Mouse (Mus musculus) left cerebral cortex, adult 2 months (tissue): ENCODE data around the gene Olfr1115. TPM values are rescaled to one million over a fixed set of nuclear protein-coding genes. Genes with fewer than 3 reads are reported as not detected.
"Not testable (repeated sequence)": the region's sequence is repeated elsewhere in the genome, so short reads cannot be mapped to it uniquely, and the experiment has no call there.

Experiments
- DNase-seq, 2 experiments: peaks; one replicate each; pipeline ENCODE4 v3.0.0; 2021 to 2022; ENCODE audit warnings: low spot score in 2 of 2, mixed read lengths in 1 of 2; ENCODE audit errors: extremely low spot score in 1 of 2
- H3K27ac ChIP-seq: fragments of 200-600 bp; 2 replicates; pipeline ENCODE4 v1.8.1; 2022
- H3K4me3 ChIP-seq: fragments of 200-600 bp; 2 replicates; pipeline ENCODE4 v1.8.1; 2022
- CTCF ChIP-seq: fragments of 200-600 bp; IDR thresholded peaks from 2 replicates; pipeline ENCODE4 v1.8.1; 2022; ENCODE audit warnings: antibody characterized with exemption, mild to moderate bottlenecking, moderate library complexity
- intact Hi-C: fragments of 180-260 bp; cut with DNase I; formaldehyde crosslinking; loops from one replicate; pipeline ENCODE4 v1.15.1; 2025
- long read RNA-seq, 2 experiments: library from polyadenylated mRNA; stranded (forward); transcript quantifications; one replicate each; pipeline ENCODE4 v2.0.0; 2021; ENCODE audit warnings: borderline mapping rate in 2 of 2
- microRNA-seq, 2 experiments: library from miRNA; unstranded; fragments of <30 nt; microRNA quantifications; one replicate each; pipeline ENCODE4 v1.2.0; 2021
- total RNA-seq, 2 experiments: library from RNA; stranded (reverse); gene quantifications; 2 replicates each; pipeline ENCODE4 v1.2.3; 2021

The Olfr1115 gene
- not detected for total RNA-seq
- long read RNA-seq, experiment 1: 0 reads
- long read RNA-seq, experiment 2: 0 reads

DNA sequence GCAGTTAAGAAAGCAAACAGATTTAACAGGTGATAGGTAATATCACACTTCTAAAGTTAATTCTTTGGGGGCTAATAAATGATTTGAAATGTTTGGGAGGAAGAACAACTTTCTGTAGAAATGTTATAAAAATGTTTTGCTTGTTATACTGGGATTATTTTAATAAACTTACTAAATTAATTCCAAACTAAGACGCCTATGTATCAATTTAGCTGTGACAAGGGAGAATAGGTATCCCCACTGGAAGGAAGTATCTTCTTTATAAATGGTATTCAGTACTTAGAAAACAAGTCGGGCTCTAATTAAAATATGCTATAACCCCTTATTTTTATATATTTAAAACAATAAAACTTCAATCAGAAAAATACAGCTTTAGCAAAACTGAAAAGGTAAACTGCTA, at the start of gene Olfr1115:
Gene Olfr1115, plus strand, starts transcription at position 301 of the 400 bp plus-strand sequence.
- intact Hi-C loops: no loop called here
- H3K4me3 ChIP-seq: no peak within 1 kb of the TSS
- no peak for DNase-seq
- H3K27ac ChIP-seq: no peak within 1 kb of the TSS
- TF ChIP-seq CTCF: no peak

- Histone ChIP-seq H3K27ac (no peak within 1 kb of the TSS), H3K4me3 (no peak within 1 kb of the TSS)
- no peak for TF ChIP-seq CTCF
- intact Hi-C loops: no loop called here
- DNase-seq: no peak
These were observed 39.1 kb upstream of the Olfr1115 start, which contains the start of gene Olfr1113 for GRCm38 (mm10) chr2:87208670-87209069. TSS of gene Olfr1113 (plus strand) at chr2:87208970.

DNA sequence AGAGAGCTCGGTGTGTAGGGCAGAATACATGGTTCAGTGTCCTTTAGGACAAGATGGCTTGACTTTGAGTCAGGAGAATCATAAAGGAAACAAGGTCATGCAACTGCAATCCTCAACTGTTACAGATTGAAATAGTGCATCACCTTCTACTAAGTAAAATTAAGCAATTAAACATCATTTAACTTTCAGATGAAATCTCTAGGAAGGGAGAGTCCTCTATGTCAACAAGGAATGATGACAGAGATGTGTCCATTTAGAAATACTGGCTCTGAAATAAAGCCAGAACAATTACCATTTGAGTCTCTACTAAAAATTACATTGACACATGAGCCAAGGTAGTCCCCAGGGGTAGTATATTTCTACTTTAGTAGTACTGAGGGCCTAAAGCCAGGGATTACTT, 19.4 kb downstream of the Olfr1115 start, which contains the start of gene Olfr1116:
Gene Olfr1116, plus strand, starts transcription at position 301 of the 400 bp plus-strand sequence.
- no peak for DNase-seq
- H3K4me3 ChIP-seq: no peak within 1 kb of the TSS
- no peak within 1 kb of the TSS for H3K27ac ChIP-seq
- TF ChIP-seq CTCF: no peak
- intact Hi-C loops: no loop called here

DNA sequence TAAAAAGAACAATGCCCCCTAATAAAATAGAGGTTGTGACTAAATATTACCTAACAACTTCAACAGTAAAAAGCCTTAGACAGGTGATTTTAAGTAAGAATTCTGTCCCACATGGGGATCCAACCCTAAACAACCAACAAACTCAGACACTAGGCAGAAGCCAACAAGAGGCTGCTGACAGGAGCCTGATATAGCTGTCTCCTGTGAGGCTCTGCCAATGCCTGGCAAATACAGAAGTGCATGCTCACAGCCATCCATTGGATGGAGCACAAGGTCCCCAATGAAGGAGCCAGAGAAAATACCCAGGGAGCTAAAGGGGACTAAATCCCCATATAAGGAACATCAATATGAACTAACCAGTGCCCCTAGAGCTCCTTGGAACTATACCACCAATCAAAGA, 46.2 kb downstream of the Olfr1115 start:
- H3K4me3 ChIP-seq, intact Hi-C loops, H3K27ac ChIP-seq, DNase-seq: not testable (repeated sequence)

Small RNA genes lying within 50 kb of the gene (microRNA-seq; reads per million reads assigned to microRNA genes)
- gene Gm27438: 0 reads per million in 2 experiments

Other genes with a start within 250 kb of the Olfr1115 start
- gene Olfr1102, start 249.6 kb upstream of the Olfr1115 start, total RNA-seq: not detected
- gene Olfr1104, start 220.9 kb upstream of the Olfr1115 start, total RNA-seq: not detected
- not detected for gene Olfr1105, start 211.5 kb upstream of the Olfr1115 start, total RNA-seq
- not detected for gene Olfr1106, start 195.7 kb upstream of the Olfr1115 start, total RNA-seq
- gene Olfr1107, start 172.2 kb upstream of the Olfr1115 start, total RNA-seq: not detected
- gene Olfr1109, start 152.0 kb upstream of the Olfr1115 start, total RNA-seq: not detected
- not detected for gene Olfr259, start 133.4 kb upstream of the Olfr1115 start, total RNA-seq
- not detected for gene Olfr1110, start 107.7 kb upstream of the Olfr1115 start, total RNA-seq
- gene Olfr1111, start 95.4 kb upstream of the Olfr1115 start, total RNA-seq: not detected
- not detected for gene Olfr1112, start 60.2 kb upstream of the Olfr1115 start, total RNA-seq
- gene Olfr1113, start 39.0 kb upstream of the Olfr1115 start, total RNA-seq: not detected
- gene Olfr1116, start 19.5 kb downstream of the Olfr1115 start, total RNA-seq: not detected
- gene Olfr1118, start 59.6 kb downstream of the Olfr1115 start, total RNA-seq: not detected
- gene Olfr1120, start 106.8 kb downstream of the Olfr1115 start, total RNA-seq: not detected
- gene Olfr1121, start 121.9 kb downstream of the Olfr1115 start, total RNA-seq: not detected
- under 1 TPM in 1 of 2 experiments, not detected in 1; 0.11 TPM for gene Olfr1122, start 137.8 kb downstream of the Olfr1115 start, total RNA-seq
- gene Olfr1123, start 168.6 kb downstream of the Olfr1115 start, total RNA-seq: not detected
- gene Olfr1124, start 182.3 kb downstream of the Olfr1115 start, total RNA-seq: not detected
- not detected for gene Olfr1126, start 205.9 kb downstream of the Olfr1115 start, total RNA-seq
- not detected for gene Pramel7, start 249.1 kb downstream of the Olfr1115 start, total RNA-seq